Mouse (Mus musculus) G1E (cell line): ENCODE results near the gene Dhrs13. TPM values are rescaled to one million over a fixed set of nuclear protein-coding genes. Genes with fewer than 3 reads are reported as not detected.

Experiments
- ATAC-seq: 2 replicates; pipeline ENCODE4 v1.8.0; 2016; ENCODE audit warnings: mild to moderate bottlenecking; ENCODE audit not compliant: insufficient number of reproducible peaks, poor library complexity, low FRiP score, severe bottlenecking; ENCODE audit errors: extremely low read depth
- DNase-seq: peaks from one replicate; pipeline ENCODE4 v3.0.0; 2012; ENCODE audit warnings: low spot score
- H3K27me3 ChIP-seq: 2 replicates; pipeline ENCODE4 v1.6.1; 2012; ENCODE audit warnings: mild to moderate bottlenecking, low read length, inconsistent platforms; ENCODE audit not compliant: insufficient read depth
- H3K36me3 ChIP-seq: replicated peaks from 2 replicates; pipeline ENCODE3; 2012; ENCODE audit warnings: mild to moderate bottlenecking, inconsistent platforms
- H3K4me1 ChIP-seq: 2 replicates; pipeline ENCODE4 v1.6.1; 2012; ENCODE audit warnings: low read depth, low read length, inconsistent platforms, mixed read lengths; ENCODE audit not compliant: insufficient read depth
- H3K4me3 ChIP-seq: 2 replicates; pipeline ENCODE4 v1.5.1; 2012; ENCODE audit warnings: low read depth, mild to moderate bottlenecking, inconsistent platforms, low read length, moderate library complexity, mixed read lengths
- H3K9me3 ChIP-seq: replicated peaks from 2 replicates; pipeline ENCODE4 v1.6.1; 2012; ENCODE audit warnings: inconsistent platforms
- CTCF ChIP-seq: IDR thresholded peaks from 2 replicates; pipeline ENCODE4 v1.5.1; 2012; ENCODE audit warnings: low read depth, low read length, inconsistent platforms, mixed read lengths
- GATA1 ChIP-seq: IDR thresholded peaks from 2 replicates; pipeline ENCODE4 v1.6.1; 2012; ENCODE audit warnings: borderline replicate concordance, low read length, inconsistent platforms, mixed read lengths
- GATA2 ChIP-seq: IDR thresholded peaks from 2 replicates; pipeline ENCODE4 v1.6.1; 2012; ENCODE audit warnings: low read depth, low read length, inconsistent platforms, borderline replicate concordance
- POLR2AphosphoS5 ChIP-seq: IDR thresholded peaks from 2 replicates; pipeline ENCODE4 v1.6.1; 2012; ENCODE audit warnings: low read depth, low read length, inconsistent platforms; ENCODE audit not compliant: insufficient replicate concordance
- TAL1 ChIP-seq: conservative IDR thresholded peaks from 2 replicates; pipeline ENCODE4 v1.6.1; 2012; ENCODE audit warnings: low read depth, low read length, inconsistent platforms, mixed read lengths
- polyA plus RNA-seq: library from polyadenylated mRNA; stranded (reverse); fragments of >175 nt; gene quantifications from 2 replicates; pipeline ENCODE4 v1.2.3, GENCODE M21; 2012
- total RNA-seq, 2 experiments: library from RNA; stranded (forward) in 1 of 2; stranded (reverse) in 1 of 2; fragments of 200-1000 nt in 1 of 2; fragments of >200 nt in 1 of 2; fragmentation: Nextera tagmentation in 1 of 2; gene quantifications; 2 replicates each; pipeline ENCODE4 v1.2.3; 2014 to 2017

Dhrs13 gene
- total and polyA plus RNA-seq, 3 experiments, result 7.2 to 9.2 (median 7.9) TPM

DNA sequence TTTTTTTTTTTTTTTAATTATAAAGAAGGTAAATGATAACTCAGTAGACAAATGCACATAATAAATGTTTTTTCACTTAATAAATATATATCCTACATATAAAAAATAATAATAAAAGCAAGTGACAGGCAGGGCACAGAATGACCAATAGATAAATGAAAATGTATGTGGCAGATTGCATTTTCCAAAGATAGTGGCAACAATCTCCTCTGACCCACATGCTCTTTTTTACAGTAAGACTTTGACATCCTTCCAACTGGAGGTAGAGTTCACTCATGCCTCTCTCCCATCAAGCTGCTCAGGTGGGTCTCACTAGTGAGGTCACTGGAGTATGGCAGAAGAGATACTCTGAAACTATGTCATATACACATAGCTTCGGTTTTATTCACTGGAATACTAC lies 30.5 kb downstream of the Dhrs13 start:
- Histone ChIP-seq H3K4me1 (peaks cover 69% of the 10 kb centered on the region), H3K36me3 (peaks cover 24% of the 10 kb centered on the region), H3K4me3 (no peak overlapping the region), H3K27me3 (no peaks in the 10 kb centered on the region; the same call in 1 of the 2 replicates), H3K9me3 (no peaks in the 10 kb centered on the region)
- no peak for DNase-seq
- no peak for TF ChIP-seq GATA1
- no peak for ATAC-seq

GRCm38 (mm10) chr11:78065906-78066305 lies 33.8 kb downstream of the Dhrs13 start:
- TF ChIP-seq TAL1 (peak; percentile 89), CTCF (no peak)
- peaks cover 8% of the 10 kb centered on the region for H3K36me3 ChIP-seq
- DNase-seq (peak; percentile 38), ATAC-seq (peak; percentile 12; the same call in 1 of the 2 replicates)
- H3K4me1 ChIP-seq, result peaks cover 85% of the 10 kb centered on the region
- H3K4me3 ChIP-seq, result no peak overlapping the region; the same call in 1 of the 2 replicates
- no peaks in the 10 kb centered on the region for H3K27me3 ChIP-seq
- H3K9me3 ChIP-seq, result no peaks in the 10 kb centered on the region

DNA sequence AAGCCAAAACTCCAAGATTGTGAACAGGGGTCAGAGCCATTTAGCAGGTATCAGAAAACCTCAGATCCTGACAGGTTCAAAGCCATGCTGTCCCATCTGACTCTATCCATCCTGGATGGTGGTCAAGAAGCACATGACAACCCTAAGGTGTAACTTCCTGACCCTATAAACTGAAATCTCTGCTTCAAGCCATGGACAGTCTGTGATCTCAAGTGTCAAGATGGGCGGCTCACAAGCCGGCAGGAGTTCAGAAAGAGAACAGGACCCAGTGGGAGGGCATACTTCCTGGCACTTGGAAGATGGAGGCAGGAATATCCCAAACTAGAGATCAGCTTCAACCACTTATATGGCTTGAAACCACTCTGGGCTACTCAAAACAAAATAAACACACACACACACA lies 34.6 kb downstream of the Dhrs13 start:
- peaks cover 83% of the 10 kb centered on the region for H3K4me1 ChIP-seq

GRCm38 (mm10) chr11:78067566-78067965 lies 35.5 kb downstream of the Dhrs13 start:
- H3K4me3 ChIP-seq, result no peak overlapping the region; the same call in 1 of the 2 replicates
- peaks cover 21% of the 10 kb centered on the region for H3K36me3 ChIP-seq
- TF ChIP-seq CTCF, result no peak
- TF ChIP-seq POLR2AphosphoS5, result no peak
- ATAC-seq (no peak), DNase-seq (no peak)
- peaks cover 86% of the 10 kb centered on the region for H3K4me1 ChIP-seq
- no peaks in the 10 kb centered on the region for H3K27me3 ChIP-seq
- H3K9me3 ChIP-seq, result no peaks in the 10 kb centered on the region

More for the DNA sequence above, 34.6 kb downstream of the Dhrs13 start:
- Histone ChIP-seq H3K36me3 (peaks cover 12% of the 10 kb centered on the region), H3K4me3 (no peak overlapping the region), H3K27me3 (no peaks in the 10 kb centered on the region), H3K9me3 (no peaks in the 10 kb centered on the region)
- no peak for TF ChIP-seq GATA1
- TF ChIP-seq TAL1, result no peak
- no peak for TF ChIP-seq GATA2
- TF ChIP-seq POLR2AphosphoS5, result no peak
- TF ChIP-seq CTCF, result no peak
- no peak for DNase-seq
- ATAC-seq, result no peak

- H3K4me1 ChIP-seq, result peaks cover 95% of the 10 kb centered on the region
- H3K9me3 ChIP-seq, result no peaks in the 10 kb centered on the region
- H3K36me3 ChIP-seq, result peaks cover 36% of the 10 kb centered on the region
- no peak for DNase-seq
- peak overlapping the region; percentile 44; the same call in 1 of the 2 replicates for H3K4me3 ChIP-seq
- no peak for ATAC-seq
- no peaks in the 10 kb centered on the region for H3K27me3 ChIP-seq
- TF ChIP-seq GATA1, result no peak
- no peak for TF ChIP-seq POLR2AphosphoS5
These were observed 37.0 kb downstream of the Dhrs13 start for GRCm38 (mm10) chr11:78069130-78069529.

GRCm38 (mm10) chr11:78069646-78070045 lies 37.6 kb downstream of the Dhrs13 start:
- peak; percentile 86 for ATAC-seq
- H3K9me3 ChIP-seq, result no peaks in the 10 kb centered on the region
- peak; percentile 62 for DNase-seq
- H3K27me3 ChIP-seq, result no peaks in the 10 kb centered on the region
- peak overlapping the region; percentile 44; the same call in 1 of the 2 replicates for H3K4me3 ChIP-seq
- TF ChIP-seq GATA2 (peak; percentile 98), TAL1 (peak; percentile 99), POLR2AphosphoS5 (no peak)
- H3K36me3 ChIP-seq, result peaks cover 42% of the 10 kb centered on the region
- peaks cover 95% of the 10 kb centered on the region for H3K4me1 ChIP-seq

- H3K36me3 ChIP-seq, result peaks cover 63% of the 10 kb centered on the region
- peaks cover 86% of the 10 kb centered on the region for H3K4me1 ChIP-seq
- no peak for DNase-seq
- no peaks in the 10 kb centered on the region for H3K27me3 ChIP-seq
- peak overlapping the region; percentile 72; the same call in 1 of the 2 replicates for H3K4me3 ChIP-seq
- TF ChIP-seq GATA2, result no peak
- TF ChIP-seq GATA1, result no peak
- TF ChIP-seq TAL1, result no peak
- no peak for TF ChIP-seq CTCF
- TF ChIP-seq POLR2AphosphoS5, result no peak
- H3K9me3 ChIP-seq, result no peaks in the 10 kb centered on the region
- no peak for ATAC-seq
These were observed 39.9 kb downstream of the Dhrs13 start for GRCm38 (mm10) chr11:78071938-78072337.
